Mouse (Mus musculus): Measurements from ENCODE around the gene Ormdl1.
A peak's percentile ranks its signal among the peaks of the same experiment; 100 is the strongest.
"Not testable (repeated sequence)": the region's sequence is repeated elsewhere in the genome, so short reads cannot be mapped to it uniquely, and the experiment has no call there.

The Ormdl1 gene

GRCm38 (mm10) chr1:53296581-53297383, at the start of gene Ormdl1, which contains the start of the genes Pms1 and Gm28778:
Gene Ormdl1 (plus strand): TSS chr1:53297095.
Gene Pms1 (minus strand): TSS chr1:53297018.
Gene Gm28778 (plus strand): TSS chr1:53297111.
- peak; percentile 95 for DNase-seq (ENCODE audit: low read depth, low spot score)

GRCm38 (mm10) chr1:53264958-53265612, 31.8 kb upstream of the Ormdl1 start:
- not testable (repeated sequence) for DNase-seq (ENCODE audit: low read depth, low spot score)

- DNase-seq (ENCODE audit: low read depth, low spot score), result no peak
Observed at GRCm38 (mm10) chr1:53269901-53270300, 27.0 kb upstream of the Ormdl1 start.

- peak; percentile 52 for DNase-seq (ENCODE audit: low read depth, low spot score)
Observed at GRCm38 (mm10) chr1:53272646-53273045, 24.2 kb upstream of the Ormdl1 start.

GRCm38 (mm10) chr1:53291197-53291596, 5.7 kb upstream of the Ormdl1 start:
- no peak for DNase-seq (ENCODE audit: low read depth, low spot score)

GRCm38 (mm10) chr1:53300506-53300905, 3.6 kb downstream of the Ormdl1 start:
- DNase-seq (ENCODE audit: low read depth, low spot score), result no peak

GRCm38 (mm10) chr1:53312989-53313967, 16.4 kb downstream of the Ormdl1 start, which contains the start of gene Osgepl1:
Gene Osgepl1 (plus strand): TSS chr1:53313624.
- DNase-seq (ENCODE audit: low read depth, low spot score), result peak; percentile 88

- no peak for DNase-seq (ENCODE audit: low read depth, low spot score)
Observed at GRCm38 (mm10) chr1:53321662-53322344, 24.9 kb downstream of the Ormdl1 start.

- DNase-seq (ENCODE audit: low read depth, low spot score), result no peak
Observed at GRCm38 (mm10) chr1:53323254-53323653, 26.4 kb downstream of the Ormdl1 start.

GRCm38 (mm10) chr1:53324277-53324676, 27.4 kb downstream of the Ormdl1 start:
- no peak for DNase-seq (ENCODE audit: low read depth, low spot score)

- no peak for DNase-seq (ENCODE audit: low read depth, low spot score)
Observed at GRCm38 (mm10) chr1:53324827-53325494, 28.1 kb downstream of the Ormdl1 start.

GRCm38 (mm10) chr1:53333527-53333926, 36.6 kb downstream of the Ormdl1 start:
- DNase-seq (ENCODE audit: low read depth, low spot score), result not testable (repeated sequence)

GRCm38 (mm10) chr1:53335465-53335864, 38.6 kb downstream of the Ormdl1 start:
- no peak for DNase-seq (ENCODE audit: low read depth, low spot score)

GRCm38 (mm10) chr1:53337403-53337802, 40.5 kb downstream of the Ormdl1 start:
- not testable (repeated sequence) for DNase-seq (ENCODE audit: low read depth, low spot score)

GRCm38 (mm10) chr1:53341071-53341470, 44.2 kb downstream of the Ormdl1 start:
- DNase-seq (ENCODE audit: low read depth, low spot score), result no peak

GRCm38 (mm10) chr1:53352327-53353261, 55.7 kb downstream of the Ormdl1 start, which contains the start of the genes Asdurf, Gm28551 and Asnsd1:
Gene Asdurf (minus strand): TSS chr1:53352619.
Gene Gm28551 (minus strand): TSS chr1:53352667.
Gene Asnsd1 (minus strand): TSS chr1:53352752.
- peak; percentile 97 for DNase-seq (ENCODE audit: low read depth, low spot score)

GRCm38 (mm10) chr1:53358988-53359387, 62.1 kb downstream of the Ormdl1 start:
- no peak for DNase-seq (ENCODE audit: low read depth, low spot score)

All from 3T3-L1 (cell line).